Mouse (Mus musculus): Measurements from ENCODE around the gene Tmem205. TPM values are rescaled to one million over a fixed set of nuclear protein-coding genes. Genes with fewer than 3 reads are reported as not detected.

Gene Tmem205
- 56.2 and 58.0 TPM in 2 replicates for polyA plus RNA-seq (2015; fragmentation: Nextera tagmentation; extraction: Ambion mirVana)

GRCm38 (mm10) chr9:21927208-21927753, at the start of gene Tmem205, which contains the start of gene Ccdc159:
Gene Tmem205, minus strand, starts transcription at chr9:21927556.
Gene Ccdc159, plus strand, starts transcription at chr9:21927471.
- peak within 1 kb of the TSS; percentile 45 for H3K9ac ChIP-seq

GRCm38 (mm10) chr9:21976626-21977175, 49.3 kb upstream of the Tmem205 start:
- H3K27me3 ChIP-seq, result no peaks in the 10 kb centered on the region
- 67% methylated on average over 7 of the region's 10 CpGs for WGBS
- no peak for ATAC-seq (ENCODE audit: insufficient number of reproducible peaks, low FRiP score, low TSS enrichment, low read depth)
- peaks cover 4% of the 10 kb centered on the region; the same call in 1 of the 2 replicates for H3K4me1 ChIP-seq
- H3K9ac ChIP-seq, result no peak overlapping the region
- H3K9me3 ChIP-seq (replicated peaks), result no peaks in the 10 kb centered on the region
- H3K4me3 ChIP-seq (replicated peaks), result no peak overlapping the region
- H3K4me2 ChIP-seq (replicated peaks), result no peak overlapping the region
- no peak overlapping the region for H3K27ac ChIP-seq (replicated peaks)
- no peaks in the 10 kb centered on the region for H3K36me3 ChIP-seq

More at GRCm38 (mm10) chr9:21927208-21927753, at the start of gene Tmem205, which contains the start of gene Ccdc159:
- under 1% methylated on average over 28 of the region's 28 CpGs for WGBS
- Histone ChIP-seq H3K9me3 (replicated peaks) (no peaks in the 10 kb centered on the region), H3K4me2 (replicated peaks) (peak within 1 kb of the TSS; percentile 63), H3K27me3 (no peaks in the 10 kb centered on the region), H3K36me3 (peaks cover 4% of the 10 kb centered on the region; the same call in 1 of the 2 replicates), H3K4me3 (replicated peaks) (peak within 1 kb of the TSS; percentile 54), H3K4me1 (peaks cover 21% of the 10 kb centered on the region), H3K27ac (replicated peaks) (peak within 1 kb of the TSS; percentile 49)
- ATAC-seq (ENCODE audit: insufficient number of reproducible peaks, low FRiP score, low TSS enrichment, low read depth), result peak; percentile 94

DNA sequence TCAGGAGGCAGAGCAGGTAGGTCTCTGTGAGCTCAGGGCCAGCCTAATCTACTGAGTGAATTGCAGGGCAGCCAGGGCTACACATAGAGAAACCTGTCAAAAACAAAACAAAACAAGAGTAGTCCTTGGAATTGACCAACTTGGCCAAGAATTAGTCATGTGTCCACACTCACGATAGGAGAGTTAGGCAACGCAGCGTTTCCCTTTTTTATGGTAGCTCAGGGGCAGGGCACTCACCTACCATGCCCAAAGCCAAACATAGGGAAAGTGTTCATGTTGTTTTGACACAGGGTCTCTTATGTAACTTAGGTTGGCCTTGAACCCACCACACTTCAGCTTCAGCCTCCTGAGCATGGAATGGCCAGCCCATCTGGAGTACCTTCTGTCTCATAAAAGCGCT, 41.9 kb upstream of the Tmem205 start:
- Histone ChIP-seq H3K9ac (no peak overlapping the region), H3K9me3 (replicated peaks) (no peaks in the 10 kb centered on the region), H3K4me1 (no peaks in the 10 kb centered on the region), H3K36me3 (no peaks in the 10 kb centered on the region), H3K4me3 (replicated peaks) (no peak overlapping the region), H3K27me3 (no peaks in the 10 kb centered on the region), H3K27ac (replicated peaks) (no peak overlapping the region), H3K4me2 (replicated peaks) (no peak overlapping the region)
- 87% methylated on average over 4 of the region's 4 CpGs for WGBS
- no peak for ATAC-seq (ENCODE audit: insufficient number of reproducible peaks, low FRiP score, low TSS enrichment, low read depth)

- Histone ChIP-seq H3K4me2 (replicated peaks) (no peak overlapping the region), H3K9ac (no peak overlapping the region), H3K27ac (replicated peaks) (no peak overlapping the region), H3K27me3 (no peaks in the 10 kb centered on the region), H3K4me1 (no peaks in the 10 kb centered on the region), H3K9me3 (replicated peaks) (no peaks in the 10 kb centered on the region), H3K36me3 (no peaks in the 10 kb centered on the region), H3K4me3 (replicated peaks) (no peak overlapping the region)
- WGBS, result 62% methylated on average over 6 of the region's 6 CpGs
- no peak for ATAC-seq (ENCODE audit: insufficient number of reproducible peaks, low FRiP score, low TSS enrichment, low read depth)
Observed at GRCm38 (mm10) chr9:21968883-21969282, 41.5 kb upstream of the Tmem205 start.

GRCm38 (mm10) chr9:21963417-21963816, 36.1 kb upstream of the Tmem205 start, which contains the start of gene Epor:
Gene Epor, minus strand, starts transcription at chr9:21963506.
- Histone ChIP-seq H3K36me3 (no peaks in the 10 kb centered on the region), H3K4me1 (peaks cover 34% of the 10 kb centered on the region), H3K4me3 (replicated peaks) (peak within 1 kb of the TSS; percentile 47), H3K4me2 (replicated peaks) (peak within 1 kb of the TSS; percentile 78), H3K9ac (peak within 1 kb of the TSS; percentile 21; the same call in 1 of the 2 replicates), H3K27me3 (peaks cover 42% of the 10 kb centered on the region), H3K27ac (replicated peaks) (no peak within 1 kb of the TSS), H3K9me3 (replicated peaks) (no peaks in the 10 kb centered on the region)
- WGBS, result 19% methylated on average over 8 of the region's 8 CpGs
- ATAC-seq (ENCODE audit: insufficient number of reproducible peaks, low FRiP score, low TSS enrichment, low read depth), result no peak

- Histone ChIP-seq H3K4me3 (replicated peaks) (peak overlapping the region; percentile 47), H3K9me3 (replicated peaks) (no peaks in the 10 kb centered on the region), H3K9ac (peak overlapping the region; percentile 21; the same call in 1 of the 2 replicates), H3K27me3 (peaks cover 42% of the 10 kb centered on the region), H3K27ac (replicated peaks) (no peak overlapping the region), H3K36me3 (no peaks in the 10 kb centered on the region), H3K4me2 (replicated peaks) (peak overlapping the region; percentile 78), H3K4me1 (peaks cover 34% of the 10 kb centered on the region)
- ATAC-seq (ENCODE audit: insufficient number of reproducible peaks, low FRiP score, low TSS enrichment, low read depth), result peak; percentile 62
- WGBS, result 2% methylated on average over 34 of the region's 34 CpGs
Observed at GRCm38 (mm10) chr9:21962416-21963059, 35.2 kb upstream of the Tmem205 start.

DNA sequence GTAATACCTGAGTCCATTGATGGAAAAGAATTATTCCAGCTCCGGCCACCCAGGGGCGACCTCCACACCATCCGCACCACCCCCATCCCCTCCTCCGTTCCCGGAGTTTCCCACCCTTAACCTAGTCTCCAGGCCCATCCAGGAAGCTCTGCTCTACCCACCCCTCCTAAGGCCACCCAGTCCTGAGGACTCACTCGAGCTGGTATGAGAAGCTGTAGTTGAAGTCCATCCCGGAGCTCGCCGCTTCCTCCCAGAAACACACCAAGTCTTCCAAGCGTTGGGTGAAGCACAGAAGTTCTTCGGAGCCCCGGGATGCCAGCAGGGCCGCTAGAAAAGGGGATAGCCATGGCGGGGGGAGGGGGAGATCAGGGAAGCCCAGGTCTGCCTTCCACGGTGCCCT, 34.7 kb upstream of the Tmem205 start:
- Histone ChIP-seq H3K27me3 (peaks cover 42% of the 10 kb centered on the region), H3K36me3 (no peaks in the 10 kb centered on the region), H3K4me2 (replicated peaks) (peak overlapping the region; percentile 78), H3K9me3 (replicated peaks) (no peaks in the 10 kb centered on the region), H3K4me3 (replicated peaks) (peak overlapping the region; percentile 47), H3K27ac (replicated peaks) (no peak overlapping the region), H3K4me1 (peaks cover 34% of the 10 kb centered on the region), H3K9ac (no peak overlapping the region)
- no peak for ATAC-seq (ENCODE audit: insufficient number of reproducible peaks, low FRiP score, low TSS enrichment, low read depth)
- under 1% methylated on average over 15 of the region's 15 CpGs for WGBS

DNA sequence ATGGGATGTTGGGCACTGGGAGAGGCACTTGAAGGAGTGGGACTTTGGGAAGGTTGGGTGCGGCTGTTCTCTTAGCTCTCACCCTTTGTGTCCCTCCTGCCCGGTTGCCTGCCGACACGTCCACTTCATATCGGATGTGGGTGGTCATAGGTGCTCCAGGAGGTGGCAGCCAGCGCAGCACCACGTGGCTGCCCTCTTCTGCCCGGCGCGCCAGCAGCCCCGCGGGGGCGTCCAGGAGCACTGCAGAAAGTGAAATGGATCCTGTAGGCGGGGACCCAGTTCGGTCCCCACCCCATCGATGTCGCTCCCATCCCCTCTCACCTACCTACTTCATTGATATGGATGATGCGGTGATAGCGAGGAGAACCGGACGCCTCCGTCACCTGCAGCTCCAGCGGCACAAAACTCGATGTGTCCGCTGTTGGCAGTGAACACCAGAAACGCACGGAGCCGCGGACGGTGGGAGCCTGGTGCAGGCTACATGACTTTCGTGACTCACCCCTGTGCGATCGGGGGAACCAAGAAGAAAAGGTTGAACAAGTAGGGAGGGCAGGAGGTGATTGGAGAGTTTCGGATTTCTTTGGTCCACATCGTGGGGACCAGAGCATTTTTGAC, 34.1 kb upstream of the Tmem205 start:
- no peaks in the 10 kb centered on the region for H3K36me3 ChIP-seq
- peaks cover 42% of the 10 kb centered on the region for H3K27me3 ChIP-seq
- H3K9me3 ChIP-seq (replicated peaks), result no peaks in the 10 kb centered on the region
- peak overlapping the region; percentile 47 for H3K4me3 ChIP-seq (replicated peaks)
- H3K27ac ChIP-seq (replicated peaks), result no peak overlapping the region
- peaks cover 38% of the 10 kb centered on the region for H3K4me1 ChIP-seq
- no peak overlapping the region for H3K9ac ChIP-seq
- 2% methylated on average over 35 of the region's 35 CpGs for WGBS
- no peak for ATAC-seq (ENCODE audit: insufficient number of reproducible peaks, low FRiP score, low TSS enrichment, low read depth)
- peak overlapping the region; percentile 78 for H3K4me2 ChIP-seq (replicated peaks)

DNA sequence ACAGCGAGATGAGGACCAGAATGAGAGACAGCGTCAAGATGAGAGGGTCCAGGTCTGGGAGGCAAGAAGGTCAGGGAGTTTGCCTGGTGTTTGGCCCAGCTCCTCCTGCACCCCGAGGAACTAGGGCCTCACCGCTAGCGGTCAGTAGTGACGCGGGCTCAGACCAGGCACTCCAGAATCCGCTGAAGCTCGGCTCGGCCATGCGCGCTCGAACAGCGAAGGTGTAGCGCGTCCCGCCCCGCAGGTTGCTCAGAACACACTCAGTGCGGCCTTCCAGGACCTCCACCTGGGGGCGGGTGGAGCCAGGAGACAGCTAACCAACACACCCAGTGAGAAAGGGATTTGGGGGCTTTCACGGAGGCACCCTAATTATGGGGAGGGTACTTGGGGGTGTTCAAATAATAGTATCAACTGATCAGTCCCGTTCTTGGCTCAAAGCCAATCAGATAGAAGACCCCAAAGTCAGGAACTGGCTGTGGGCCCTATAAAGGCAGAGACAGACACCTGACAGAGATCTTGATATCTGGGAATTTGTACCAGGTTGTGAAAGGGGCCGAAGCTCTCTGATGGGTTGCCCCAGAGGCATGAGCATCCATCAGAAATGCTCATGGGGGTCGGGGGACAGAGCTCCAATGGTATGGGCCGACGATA, 33.3 kb upstream of the Tmem205 start:
- H3K27me3 ChIP-seq, result peaks cover 42% of the 10 kb centered on the region

DNA sequence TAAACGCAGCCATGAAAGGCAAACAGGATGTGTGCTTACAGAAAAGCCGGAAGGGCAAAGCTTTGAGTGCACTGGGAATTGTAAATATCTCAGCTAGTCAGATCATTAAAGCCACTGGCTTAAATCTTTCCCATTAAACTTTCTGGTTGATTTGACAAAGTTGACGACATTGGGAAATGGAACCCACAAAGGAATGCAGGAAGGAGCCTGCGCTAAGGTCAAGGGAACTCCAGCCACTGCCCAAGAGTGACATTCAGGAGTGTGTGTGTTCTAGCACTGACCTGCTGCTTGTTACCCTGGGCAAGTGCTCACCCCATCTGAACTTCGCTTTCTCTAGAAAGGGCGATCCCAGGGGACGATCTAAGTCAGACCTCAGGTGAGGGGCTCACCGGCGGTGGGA, 32.8 kb upstream of the Tmem205 start:
- H3K9me3 ChIP-seq (replicated peaks), result no peaks in the 10 kb centered on the region
- WGBS, result 50% methylated on average over 9 of the region's 9 CpGs
- H3K9ac ChIP-seq, result no peak overlapping the region
- no peak overlapping the region for H3K4me2 ChIP-seq (replicated peaks)
- H3K4me3 ChIP-seq (replicated peaks), result no peak overlapping the region
- no peak overlapping the region for H3K27ac ChIP-seq (replicated peaks)
- peaks cover 42% of the 10 kb centered on the region for H3K27me3 ChIP-seq
- no peak for ATAC-seq (ENCODE audit: insufficient number of reproducible peaks, low FRiP score, low TSS enrichment, low read depth)
- H3K36me3 ChIP-seq, result no peaks in the 10 kb centered on the region
- peaks cover 41% of the 10 kb centered on the region for H3K4me1 ChIP-seq

More for the DNA sequence above, 33.3 kb upstream of the Tmem205 start:
- H3K9ac ChIP-seq, result no peak overlapping the region
- no peaks in the 10 kb centered on the region for H3K36me3 ChIP-seq
- no peak overlapping the region for H3K27ac ChIP-seq (replicated peaks)
- ATAC-seq (ENCODE audit: insufficient number of reproducible peaks, low FRiP score, low TSS enrichment, low read depth), result no peak
- H3K4me3 ChIP-seq (replicated peaks), result no peak overlapping the region
- no peaks in the 10 kb centered on the region for H3K9me3 ChIP-seq (replicated peaks)
- WGBS, result 13% methylated on average over 26 of the region's 26 CpGs
- H3K4me1 ChIP-seq, result peaks cover 41% of the 10 kb centered on the region
- H3K4me2 ChIP-seq (replicated peaks), result no peak overlapping the region

DNA sequence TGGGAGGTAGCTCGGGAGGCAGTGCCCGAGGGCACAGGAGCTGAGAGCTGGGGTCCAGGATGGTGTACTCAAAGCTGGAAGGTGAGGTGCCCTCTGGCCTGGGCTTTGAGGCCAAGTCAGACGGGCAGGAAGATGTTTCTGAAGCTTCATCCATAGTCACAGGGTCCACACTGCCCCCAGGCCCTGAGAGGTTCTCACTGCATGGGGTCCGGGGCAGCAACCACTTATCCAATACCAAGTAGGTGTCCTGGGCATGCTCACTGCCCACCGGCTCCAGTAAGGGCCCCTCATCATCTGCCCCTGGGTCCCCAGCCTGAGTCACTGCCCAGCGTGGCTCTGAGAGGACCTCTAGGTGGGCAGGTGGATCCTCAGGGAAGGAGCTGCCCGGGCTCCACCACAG, 31.9 kb upstream of the Tmem205 start:
- 81% methylated on average over 7 of the region's 7 CpGs for WGBS
- peaks cover 42% of the 10 kb centered on the region for H3K27me3 ChIP-seq

More for the DNA sequence above, 31.9 kb upstream of the Tmem205 start:
- no peak overlapping the region for H3K27ac ChIP-seq (replicated peaks)
- no peak overlapping the region for H3K4me3 ChIP-seq (replicated peaks)
- ATAC-seq (ENCODE audit: insufficient number of reproducible peaks, low FRiP score, low TSS enrichment, low read depth), result no peak
- H3K9me3 ChIP-seq (replicated peaks), result no peaks in the 10 kb centered on the region
- H3K36me3 ChIP-seq, result no peaks in the 10 kb centered on the region
- H3K4me1 ChIP-seq, result peaks cover 41% of the 10 kb centered on the region
- no peak overlapping the region for H3K4me2 ChIP-seq (replicated peaks)
- no peak overlapping the region for H3K9ac ChIP-seq

All from embryonic facial prominence, embryonic 15.5 days (tissue).